Mouse (Mus musculus) bone marrow macrophage, adult 2 months (primary cell): ENCODE data around the gene Plaur. TPM values are rescaled to one million over a fixed set of nuclear protein-coding genes. Genes with fewer than 3 reads are reported as not detected.

ENCODE experiments used
- H3K27ac ChIP-seq: 2 replicates; pipeline ENCODE4 v1.5.1; 2012; ENCODE audit warnings: low read depth, low read length; ENCODE audit not compliant: insufficient read depth
- H3K4me1 ChIP-seq: 2 replicates; pipeline ENCODE4 v1.6.1; 2012; ENCODE audit warnings: low read length; ENCODE audit not compliant: control insufficient read depth, insufficient read depth
- H3K4me3 ChIP-seq: 2 replicates; pipeline ENCODE4 v1.5.1; 2012; ENCODE audit warnings: mild to moderate bottlenecking, low read length, moderate library complexity; ENCODE audit not compliant: insufficient read depth
- CTCF ChIP-seq: IDR thresholded peaks from 2 replicates; pipeline ENCODE4 v1.5.1; 2012; ENCODE audit warnings: low read depth, mild to moderate bottlenecking, low read length, moderate library complexity
- POLR2A ChIP-seq: IDR thresholded peaks from 2 replicates; pipeline ENCODE4 v1.6.1; 2012; ENCODE audit warnings: mild to moderate bottlenecking, low read depth, low read length, borderline replicate concordance
- polyA plus RNA-seq: library from polyadenylated mRNA; stranded (reverse); fragments of >200 nt; gene quantifications from 2 replicates; pipeline ENCODE4 v1.2.4, GENCODE M21; 2012; ENCODE audit not compliant: missing spikeins, insufficient read depth, insufficient read length

Plaur gene
- polyA plus RNA-seq, 1 experiment: 24.8 TPM

GRCm38 (mm10) chr7:24445266-24445926 is 16.9 kb upstream of the Plaur start:
- Histone ChIP-seq H3K4me1 (peaks cover 39% of the 10 kb centered on the region), H3K4me3 (no peak overlapping the region), H3K27ac (no peak overlapping the region)
- no peak for TF ChIP-seq POLR2A
- TF ChIP-seq CTCF: no peak

- TF ChIP-seq POLR2A (no peak), CTCF (no peak; the same call in 1 of the 2 replicates)
- Histone ChIP-seq H3K4me3 (no peak overlapping the region), H3K27ac (no peak overlapping the region), H3K4me1 (peaks cover 42% of the 10 kb centered on the region)
These were observed 15.5 kb upstream of the Plaur start for GRCm38 (mm10) chr7:24446697-24447340.

DNA sequence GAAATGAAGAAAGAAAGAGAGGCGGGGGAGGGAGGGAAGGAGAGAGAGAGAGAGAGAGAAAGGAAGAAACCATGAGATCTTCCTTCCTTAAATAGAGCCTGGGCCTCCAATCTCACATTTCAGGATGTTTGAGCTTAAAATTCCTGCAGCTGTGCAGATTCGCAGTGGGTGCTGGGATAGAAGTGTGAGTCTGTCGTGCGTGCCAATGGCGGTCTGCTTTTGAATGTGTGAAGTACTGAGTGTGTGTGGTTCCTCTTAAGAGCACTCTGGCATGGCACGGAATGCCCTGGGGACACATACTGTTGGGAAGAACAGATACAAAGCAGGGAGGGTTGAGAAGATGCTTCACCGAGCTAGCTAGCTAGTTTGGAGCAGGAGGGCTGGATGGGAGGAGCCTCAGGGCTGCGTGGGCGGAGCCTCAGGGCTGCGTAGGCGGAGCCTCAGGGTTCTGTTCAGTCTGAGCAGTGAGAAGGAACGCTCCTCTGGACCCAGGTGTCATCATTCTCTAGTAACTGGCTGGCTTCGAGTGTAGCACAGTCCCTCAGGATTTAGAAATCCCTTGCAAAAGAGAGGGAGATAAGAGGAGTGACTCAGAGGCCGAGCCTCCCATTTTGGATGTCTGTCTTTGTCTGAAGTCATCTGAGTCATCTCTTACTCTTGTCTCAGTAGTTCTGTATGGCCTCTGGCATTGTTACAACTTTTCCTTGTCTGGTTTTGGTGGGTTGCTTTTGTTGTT is 13.3 kb upstream of the Plaur start:
- TF ChIP-seq CTCF (no peak), POLR2A (no peak)
- H3K4me3 ChIP-seq: no peak overlapping the region
- H3K4me1 ChIP-seq: peaks cover 30% of the 10 kb centered on the region
- no peak overlapping the region for H3K27ac ChIP-seq

GRCm38 (mm10) chr7:24450585-24451017 is 11.7 kb upstream of the Plaur start:
- Histone ChIP-seq H3K27ac (no peak overlapping the region), H3K4me1 (peaks cover 24% of the 10 kb centered on the region)
- no peak for TF ChIP-seq POLR2A

GRCm38 (mm10) chr7:24451855-24452311 is 10.4 kb upstream of the Plaur start, which contains the start of gene Irgc1:
TSS of gene Irgc1 (minus strand) at chr7:24452297.
- no peak within 1 kb of the TSS for H3K27ac ChIP-seq
- peaks cover 22% of the 10 kb centered on the region for H3K4me1 ChIP-seq
- TF ChIP-seq POLR2A (no peak), CTCF (0 out of 2 replicates have a peak, but pooled peaks have one; percentile 13)
- H3K4me3 ChIP-seq: no peak within 1 kb of the TSS

More at GRCm38 (mm10) chr7:24450585-24451017, 11.7 kb upstream of the Plaur start:
- H3K4me3 ChIP-seq: no peak overlapping the region

- Histone ChIP-seq H3K27ac (no peak overlapping the region), H3K4me3 (no peak overlapping the region), H3K4me1 (peaks cover 23% of the 10 kb centered on the region)
- TF ChIP-seq CTCF (no peak), POLR2A (no peak)
These were observed 8.1 kb upstream of the Plaur start for GRCm38 (mm10) chr7:24454199-24454598.

DNA sequence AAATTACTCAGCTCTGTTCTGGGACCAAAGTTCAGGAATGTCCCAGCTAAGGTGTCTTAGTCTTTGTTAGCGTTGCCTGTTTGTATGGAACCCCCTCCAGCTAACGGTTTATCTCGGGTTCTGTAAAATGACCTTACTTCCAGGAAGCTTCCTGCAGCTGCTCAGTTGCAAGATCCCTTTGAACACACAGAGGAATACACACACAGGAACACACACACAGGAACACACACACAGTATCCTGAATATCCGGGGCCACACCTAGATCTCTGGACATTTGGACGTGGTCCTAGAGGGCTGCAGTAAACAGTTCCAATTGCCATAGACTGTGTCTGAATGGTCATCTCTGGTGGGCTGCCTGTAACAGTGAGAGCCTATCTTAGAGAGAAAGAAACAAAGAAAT is 6.6 kb upstream of the Plaur start:
- TF ChIP-seq CTCF (no peak), POLR2A (no peak)
- Histone ChIP-seq H3K4me3 (no peak overlapping the region), H3K4me1 (peaks cover 27% of the 10 kb centered on the region), H3K27ac (no peak overlapping the region)

- no peak for TF ChIP-seq POLR2A
- Histone ChIP-seq H3K27ac (no peak overlapping the region), H3K4me3 (no peak overlapping the region), H3K4me1 (peaks cover 40% of the 10 kb centered on the region)
These were observed 4.4 kb upstream of the Plaur start for GRCm38 (mm10) chr7:24457726-24458370.

DNA sequence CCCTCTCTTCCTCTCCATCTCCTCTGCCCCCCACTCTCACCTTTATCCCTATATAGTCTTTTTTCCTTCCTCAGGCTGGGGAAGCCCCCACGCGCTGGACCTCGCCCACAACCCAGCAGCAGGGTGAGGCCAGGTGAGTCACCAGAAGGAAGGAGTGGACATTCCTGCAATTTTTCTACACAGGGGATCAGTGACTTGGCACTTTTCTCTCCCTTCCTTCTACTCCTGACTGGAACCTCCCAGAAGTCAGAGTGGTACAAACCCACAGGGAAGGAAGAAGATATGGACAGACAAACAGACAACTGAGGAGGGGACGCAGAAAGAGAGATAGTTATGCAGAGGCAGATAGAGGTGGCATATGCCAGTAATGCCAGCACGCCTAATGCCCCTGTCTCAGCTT is 2.8 kb upstream of the Plaur start:
- H3K4me3 ChIP-seq: no peak overlapping the region
- no peak overlapping the region for H3K27ac ChIP-seq
- peaks cover 43% of the 10 kb centered on the region for H3K4me1 ChIP-seq
- TF ChIP-seq CTCF: no peak
- no peak for TF ChIP-seq POLR2A

DNA sequence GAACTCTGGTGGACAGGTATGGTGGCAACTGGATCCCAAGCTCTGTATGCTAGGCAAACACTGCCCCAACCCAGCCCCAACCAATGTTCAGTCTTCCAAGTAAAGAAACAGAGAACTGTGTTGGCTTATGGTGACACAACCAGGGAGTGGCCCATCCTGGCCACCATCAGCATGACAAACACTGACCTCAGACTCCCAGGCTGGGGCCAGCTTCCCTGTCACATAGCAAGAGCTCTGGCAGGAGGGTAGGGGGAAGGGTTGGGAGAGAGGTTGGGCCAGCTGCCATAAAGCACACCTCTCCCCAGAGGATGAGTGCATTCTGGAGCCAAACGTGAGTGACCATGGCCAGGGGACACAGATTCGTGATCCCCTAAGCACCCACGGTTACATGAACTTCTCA is 2.4 kb upstream of the Plaur start:
- TF ChIP-seq POLR2A (no peak), CTCF (no peak)
- Histone ChIP-seq H3K4me3 (no peak overlapping the region), H3K27ac (no peak overlapping the region), H3K4me1 (peaks cover 46% of the 10 kb centered on the region)
